Mouse (Mus musculus) lung, postnatal 0 days (tissue): Measurements from ENCODE around the gene Plagl1.

ENCODE experiments used
- CTCF ChIP-seq: IDR thresholded peaks from 2 replicates; pipeline ENCODE4 v1.5.1; 2016; ENCODE audit warnings: antibody characterized with exemption, mild to moderate bottlenecking
- EP300 ChIP-seq: IDR thresholded peaks from 2 replicates; pipeline ENCODE4 v1.6.1; 2016; ENCODE audit warnings: antibody characterized with exemption, mild to moderate bottlenecking, control low read depth

DNA sequence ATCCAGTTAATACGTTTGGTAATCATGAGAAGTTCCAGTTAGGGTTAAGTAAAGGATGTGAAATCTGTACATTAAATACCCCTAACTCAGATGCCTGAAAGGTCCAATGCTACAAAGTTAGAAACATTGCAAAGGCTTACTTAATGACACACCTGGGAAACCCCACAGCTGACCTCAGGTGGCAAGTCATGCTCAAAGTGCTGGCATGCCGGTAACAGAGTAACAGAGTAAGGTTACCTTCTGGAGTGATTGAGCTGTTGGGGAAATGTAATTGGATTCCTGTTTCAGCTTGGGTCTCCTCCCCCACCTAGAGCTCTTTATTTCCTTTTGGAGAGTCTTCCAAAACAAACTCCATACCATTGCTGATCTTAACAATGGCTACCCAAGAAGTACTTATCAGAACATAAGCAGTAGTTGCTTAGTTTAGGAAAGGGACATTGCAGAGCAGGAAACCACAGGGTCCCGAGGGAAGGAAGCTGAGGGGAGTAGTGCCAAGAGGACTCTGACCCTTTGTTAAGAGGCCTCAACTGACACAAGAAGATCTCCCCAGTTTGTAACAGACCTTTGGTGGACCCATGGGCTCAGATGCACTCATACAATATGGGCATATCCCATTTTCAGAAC, 4.9 kb downstream of the Plagl1 start:
- TF ChIP-seq CTCF = no peak
- no peak for TF ChIP-seq EP300
